Mouse (Mus musculus) CD4-positive, CD25-positive, alpha-beta regulatory T cell, adult 2 months (primary cell): ENCODE measurements around the gene Sbk3.
A peak's percentile ranks its signal among the peaks of the same experiment; 100 is the strongest.

Source experiments
- DNase-seq: peaks from one replicate; pipeline ENCODE4 v3.0.0-alpha.2; 2012; ENCODE audit warnings: low read depth, low spot score

Gene Sbk3

DNA sequence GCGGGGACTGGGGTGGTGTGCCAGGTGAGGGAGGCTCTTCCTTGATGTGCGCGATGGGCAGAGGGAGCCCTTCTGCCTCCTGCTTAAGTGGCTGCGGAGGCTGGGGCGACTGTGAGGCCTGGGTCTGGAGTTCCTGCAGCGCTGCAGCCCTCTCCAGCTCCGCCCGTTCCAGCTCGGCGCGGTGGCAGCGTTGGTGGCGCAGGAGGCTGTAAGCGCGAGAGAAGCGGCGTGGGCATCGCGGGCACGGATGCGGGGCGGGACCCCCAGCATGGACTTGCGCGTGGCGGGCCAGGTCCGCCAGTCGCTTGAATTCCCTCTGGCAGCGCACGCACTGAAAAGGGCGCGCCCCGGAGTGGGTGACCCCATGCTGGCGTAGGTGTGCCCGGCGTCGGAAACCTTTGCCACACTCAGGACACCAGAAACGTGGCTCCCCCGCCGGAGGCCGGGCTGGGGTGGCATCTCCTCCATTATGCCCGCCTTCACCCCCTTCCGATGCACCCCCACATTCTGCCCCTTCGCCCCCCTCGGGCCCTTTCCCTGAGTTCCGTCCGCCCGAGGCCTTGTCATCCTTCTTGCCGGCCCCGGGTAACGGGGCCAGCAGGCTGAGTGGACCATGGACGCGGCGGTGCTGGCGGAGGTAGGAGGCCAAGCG is 22.5 kb upstream of the Sbk3 start:
- DNase-seq = no peak

DNA sequence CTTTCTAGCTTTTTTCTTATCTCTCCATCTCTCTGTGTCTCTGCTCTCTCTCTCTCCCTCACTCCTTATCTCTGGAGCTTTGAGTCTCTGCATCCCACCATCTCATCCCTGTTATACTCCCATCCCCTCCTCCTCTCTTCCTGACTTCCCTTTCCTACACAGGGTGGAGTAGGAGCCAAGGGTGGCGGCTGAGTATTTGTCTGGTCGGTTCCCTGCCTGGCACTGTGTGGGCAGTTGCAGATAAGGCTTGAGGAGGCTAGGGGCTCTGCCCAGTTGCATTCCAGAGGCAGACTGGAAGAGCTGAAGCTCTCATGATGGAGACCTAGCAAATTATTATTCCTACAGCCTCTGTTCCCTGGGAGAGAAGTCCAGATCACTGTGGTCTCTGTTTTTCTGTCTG is 17.3 kb upstream of the Sbk3 start:
- no peak for DNase-seq

DNA sequence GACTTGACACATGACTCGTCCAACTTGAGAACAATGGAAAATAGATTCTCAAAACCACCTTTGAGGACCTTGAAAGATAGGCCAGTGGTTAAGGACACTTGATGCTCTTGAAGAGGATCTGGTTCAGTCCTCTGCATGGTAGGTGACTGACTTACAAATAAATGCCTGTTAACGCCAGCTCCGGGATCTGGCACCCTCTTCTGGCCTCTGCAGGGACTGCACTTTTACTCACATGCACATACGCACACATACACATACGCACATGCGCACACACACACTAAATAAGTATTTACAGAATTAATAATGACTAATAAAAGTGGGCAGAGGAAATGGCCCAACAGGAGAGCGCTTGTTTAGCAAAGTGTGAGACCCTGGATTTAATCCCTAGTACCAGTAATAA is 5.9 kb upstream of the Sbk3 start:
- peak; percentile 28 for DNase-seq

DNA sequence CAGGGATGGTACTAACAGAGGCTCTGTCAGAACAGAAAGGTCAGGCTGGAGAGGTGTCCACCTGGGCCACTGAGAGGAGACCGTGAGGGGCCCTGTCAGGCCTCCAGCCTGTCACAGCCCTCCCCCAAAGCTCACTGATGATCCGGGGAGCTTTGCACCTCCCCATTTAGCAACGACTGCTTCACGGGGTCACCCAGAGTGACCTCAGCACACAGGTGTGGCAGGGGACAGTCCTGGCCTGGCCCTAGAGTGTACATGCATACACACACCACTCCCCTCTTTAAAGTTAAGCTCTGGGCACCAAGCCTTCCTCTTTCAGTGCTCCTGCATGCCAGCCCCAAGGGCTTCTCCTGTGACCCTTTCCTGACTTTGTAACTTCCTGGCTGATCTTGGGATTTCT is 4.5 kb upstream of the Sbk3 start:
- DNase-seq = no peak

DNA sequence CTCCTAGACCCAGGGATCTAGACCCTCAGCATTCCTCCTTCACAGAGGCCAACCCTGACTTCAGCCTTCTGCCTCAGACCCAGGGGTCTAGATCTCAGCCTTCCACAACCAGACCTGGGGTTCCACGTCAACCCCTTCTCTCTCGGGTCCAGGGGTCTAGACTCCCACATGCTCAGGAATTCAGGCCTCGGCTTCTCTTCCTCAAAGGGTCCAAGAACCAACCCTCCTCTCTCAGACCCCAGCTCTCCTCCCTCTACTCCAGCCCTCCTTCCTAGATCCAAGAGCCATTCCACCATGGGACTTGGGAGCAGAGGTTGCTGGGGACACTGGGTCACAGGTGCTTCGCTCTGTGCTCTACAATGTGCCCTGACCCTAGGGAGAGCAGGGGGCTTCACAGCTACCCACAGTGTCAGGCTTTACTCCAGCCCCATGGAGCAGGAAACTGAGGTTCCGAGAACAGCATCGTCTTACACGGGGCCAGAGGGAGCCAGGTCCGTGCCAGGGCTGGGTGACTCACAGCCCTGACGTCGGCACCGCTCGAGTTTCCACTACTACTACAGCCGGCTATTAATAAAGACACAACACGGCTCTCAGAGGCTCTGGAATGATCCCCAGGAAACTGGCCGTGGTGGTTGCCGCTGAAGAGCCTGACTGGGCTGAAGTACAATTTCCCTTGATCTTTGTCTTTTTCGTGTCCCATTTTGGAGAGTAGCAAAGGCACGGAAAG is 1.5 kb upstream of the Sbk3 start:
- no peak for DNase-seq

DNA sequence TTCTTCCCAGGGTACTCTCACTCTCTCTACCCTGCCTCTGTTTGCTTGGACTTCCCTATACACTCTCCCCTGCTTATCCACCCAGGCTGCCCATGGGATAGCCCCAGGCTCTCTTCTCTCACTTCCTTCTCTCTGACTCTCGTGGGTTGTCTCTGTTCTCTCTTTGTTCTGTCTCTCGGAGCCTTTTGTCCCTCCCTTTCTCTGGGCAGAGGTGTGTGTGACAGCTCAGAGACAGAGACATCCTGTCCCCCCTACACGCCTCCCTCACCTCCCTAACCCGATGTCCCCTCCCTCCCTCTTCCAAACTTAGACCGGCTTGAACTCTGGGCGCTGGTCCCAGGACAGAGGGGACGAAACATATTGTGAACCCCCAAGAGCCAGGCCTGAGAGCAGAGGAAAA is 742 bp upstream of the Sbk3 start:
- no peak for DNase-seq

DNA sequence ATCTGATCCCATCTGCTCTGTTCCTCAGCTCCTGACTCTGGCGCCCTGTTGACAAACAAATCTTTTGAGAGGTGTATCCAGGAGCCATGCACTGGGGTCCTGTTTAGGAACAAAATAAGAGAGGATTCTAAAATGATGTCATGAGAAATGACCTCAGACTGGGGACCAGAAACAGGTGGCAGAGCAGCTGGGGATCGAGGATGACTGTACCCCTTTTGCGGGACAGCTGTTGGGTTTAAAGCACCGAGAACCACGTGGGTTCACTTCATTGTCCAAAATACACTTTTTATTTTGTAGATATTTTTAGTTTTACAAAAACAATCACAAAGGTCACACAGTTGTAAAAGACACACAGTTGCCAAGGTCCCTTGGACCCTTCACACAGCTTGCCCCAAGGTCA is 6.0 kb downstream of the Sbk3 start:
- DNase-seq = no peak

DNA sequence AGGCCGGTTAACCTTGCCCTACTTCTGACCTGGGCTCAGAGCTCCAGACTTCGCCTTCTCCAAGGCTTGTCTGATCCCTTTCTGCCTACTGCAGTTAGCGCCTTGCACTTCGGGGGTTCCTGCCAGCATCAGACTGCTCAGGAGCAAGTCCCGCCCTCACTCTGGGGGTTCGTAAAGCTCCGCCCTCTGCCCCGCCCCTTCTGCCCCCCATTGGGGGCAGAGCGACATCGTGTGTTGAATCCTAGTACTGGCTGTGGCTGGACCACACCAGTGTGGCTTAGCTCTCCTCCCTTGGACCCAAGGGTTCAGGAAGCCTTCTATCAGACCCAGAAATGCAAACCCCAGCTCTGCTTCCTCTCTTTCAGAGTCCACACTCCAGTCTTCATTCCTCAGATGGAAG is 6.7 kb downstream of the Sbk3 start, which contains the start of gene Sbk2:
TSS of gene Sbk2 (minus strand) at position 135 of the 400 bp plus-strand sequence.
- peak; percentile 81 for DNase-seq

DNA sequence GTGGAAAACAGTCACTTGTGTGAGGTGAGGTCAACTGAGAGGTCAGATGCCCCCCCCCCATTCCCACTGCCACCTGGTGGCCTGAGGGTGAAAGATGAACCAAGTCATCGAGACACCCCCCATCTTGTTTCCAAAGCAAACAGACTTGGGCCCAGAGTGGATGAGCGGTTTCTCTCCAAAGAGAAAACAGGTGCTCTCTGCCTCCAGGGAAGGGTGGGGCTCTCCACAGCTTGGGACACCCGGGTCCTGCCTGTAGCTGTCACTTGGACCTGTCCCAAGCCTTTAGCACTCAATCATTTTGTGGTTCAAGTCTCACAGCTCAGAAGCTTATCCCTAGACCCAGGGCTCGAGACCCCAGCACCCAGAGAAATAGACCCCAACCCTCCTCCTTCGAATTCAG is 7.4 kb downstream of the Sbk3 start:
- DNase-seq = no peak

DNA sequence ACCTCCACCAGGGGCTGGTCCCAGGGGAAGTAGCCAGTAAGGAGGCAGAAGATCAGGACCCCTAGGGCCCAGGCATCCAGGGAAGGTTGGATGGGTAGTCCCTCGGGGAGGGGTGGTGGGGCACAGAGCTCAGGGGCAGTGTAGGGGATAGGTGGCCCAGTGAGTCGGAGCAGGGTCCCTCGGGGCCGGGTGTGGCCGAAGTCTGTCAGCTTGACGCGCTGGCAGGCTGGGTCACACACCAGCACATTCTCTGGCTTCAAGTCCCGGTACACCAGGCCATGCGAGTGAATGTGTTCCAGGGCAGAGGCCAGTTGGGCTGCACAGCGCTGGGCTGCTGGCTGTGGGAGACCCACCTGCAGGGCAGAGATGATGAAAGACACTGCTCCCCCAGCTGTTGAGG is 13.6 kb downstream of the Sbk3 start:
- no peak for DNase-seq

DNA sequence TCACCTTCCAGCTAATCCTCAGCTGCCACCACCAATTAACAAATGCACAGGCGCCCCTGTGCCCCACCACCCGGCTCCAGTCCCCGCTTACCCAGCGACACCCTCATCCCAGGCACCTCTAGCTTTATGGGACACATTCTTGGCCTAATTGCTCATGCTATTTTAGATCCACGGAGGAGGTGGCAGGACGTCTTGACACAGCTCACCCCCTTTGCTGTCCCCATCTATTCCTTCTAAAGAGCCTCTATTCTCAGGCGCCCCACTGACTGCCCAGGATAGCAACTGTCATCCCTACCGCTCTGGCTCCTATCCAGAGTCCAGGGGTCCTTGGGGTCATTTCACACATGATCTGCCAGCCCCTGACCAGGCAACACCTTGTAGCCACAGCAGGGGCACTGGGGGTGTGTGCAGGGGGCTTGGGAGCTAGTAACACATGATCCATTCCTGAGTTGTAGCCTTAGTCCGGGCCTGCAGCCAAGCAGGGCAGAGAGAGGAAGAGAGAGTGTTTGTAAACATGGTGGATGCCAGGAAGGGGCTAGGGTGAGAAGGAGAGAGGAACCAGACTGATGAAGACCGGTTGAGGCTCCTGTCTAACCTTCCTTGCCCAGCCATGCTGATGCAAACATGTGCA is 17.0 kb downstream of the Sbk3 start:
- no peak for DNase-seq

DNA sequence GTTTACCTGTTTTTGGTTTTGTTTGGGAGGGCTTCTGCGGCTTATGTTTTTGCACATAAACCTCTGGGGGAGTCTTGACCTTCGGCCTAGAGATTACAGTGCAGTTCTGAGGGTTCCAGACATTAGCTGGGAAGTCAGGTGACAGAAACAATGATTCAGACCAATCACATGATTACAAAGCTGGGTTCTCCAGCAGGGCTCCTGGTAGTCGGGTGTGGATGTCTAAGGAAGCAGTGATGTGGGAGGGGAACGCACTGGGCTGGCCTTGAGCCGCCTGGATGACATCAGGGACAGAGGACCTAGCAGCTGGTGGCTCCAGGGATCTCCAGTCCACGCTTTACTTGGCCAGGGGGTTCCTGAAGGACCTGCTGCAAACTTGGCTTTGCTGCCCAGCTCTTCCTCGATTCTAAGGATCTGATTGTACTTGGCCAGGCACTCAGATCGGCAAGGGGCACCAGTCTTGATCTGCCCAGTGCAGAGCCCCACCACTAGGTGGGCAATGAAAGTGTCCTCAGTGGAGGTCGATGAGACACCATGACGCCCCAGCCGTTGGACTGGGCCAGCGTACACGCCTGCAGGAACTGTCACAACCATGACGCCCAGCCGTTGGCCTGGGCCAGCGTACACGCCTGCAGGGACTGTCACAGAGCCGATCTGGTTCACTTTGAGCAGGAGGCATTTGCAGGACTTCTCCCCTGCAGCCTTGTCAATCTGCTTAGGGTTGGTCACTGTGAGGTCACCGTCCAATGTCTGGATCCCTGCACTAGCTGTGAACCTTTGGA is 20.2 kb downstream of the Sbk3 start:
- no peak for DNase-seq

DNA sequence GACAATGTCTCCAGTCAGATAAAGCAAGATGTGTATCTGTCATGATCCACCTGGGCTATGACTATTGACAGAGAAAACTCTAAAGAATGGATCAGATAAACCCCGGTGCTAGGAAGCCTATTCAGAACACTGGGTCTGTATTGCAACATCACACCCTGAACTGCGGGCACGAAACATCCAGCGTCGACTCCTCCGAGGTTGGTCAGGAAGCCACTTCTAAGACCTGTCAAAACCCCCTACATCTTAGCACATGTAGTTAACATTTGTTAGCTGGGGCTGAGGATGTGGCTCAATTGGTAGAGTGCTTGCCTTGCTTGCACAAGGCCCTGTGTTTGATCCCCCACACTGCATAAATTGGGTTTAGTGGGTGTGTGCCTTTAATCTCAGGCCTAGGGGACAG is 22.6 kb downstream of the Sbk3 start:
- DNase-seq = peak; percentile 52

DNA sequence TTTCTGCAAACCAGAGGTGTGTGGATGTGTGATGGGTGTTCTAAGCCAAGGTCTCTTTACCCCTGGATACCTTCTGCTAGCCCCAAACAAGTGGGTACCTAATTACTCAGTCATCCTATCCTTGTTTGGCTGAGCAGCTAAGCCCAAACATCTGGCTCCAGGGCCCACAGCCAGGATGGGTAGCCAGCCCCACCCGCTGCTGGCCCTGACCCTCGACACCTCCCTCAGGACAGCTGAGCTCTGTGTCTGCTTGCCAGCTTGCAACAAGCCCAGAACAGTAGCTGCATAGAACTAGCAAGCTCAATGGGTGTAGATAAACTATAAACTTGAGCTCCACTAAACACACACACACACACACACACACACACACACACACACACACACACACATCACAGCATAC is 23.1 kb downstream of the Sbk3 start:
- no peak for DNase-seq

DNA sequence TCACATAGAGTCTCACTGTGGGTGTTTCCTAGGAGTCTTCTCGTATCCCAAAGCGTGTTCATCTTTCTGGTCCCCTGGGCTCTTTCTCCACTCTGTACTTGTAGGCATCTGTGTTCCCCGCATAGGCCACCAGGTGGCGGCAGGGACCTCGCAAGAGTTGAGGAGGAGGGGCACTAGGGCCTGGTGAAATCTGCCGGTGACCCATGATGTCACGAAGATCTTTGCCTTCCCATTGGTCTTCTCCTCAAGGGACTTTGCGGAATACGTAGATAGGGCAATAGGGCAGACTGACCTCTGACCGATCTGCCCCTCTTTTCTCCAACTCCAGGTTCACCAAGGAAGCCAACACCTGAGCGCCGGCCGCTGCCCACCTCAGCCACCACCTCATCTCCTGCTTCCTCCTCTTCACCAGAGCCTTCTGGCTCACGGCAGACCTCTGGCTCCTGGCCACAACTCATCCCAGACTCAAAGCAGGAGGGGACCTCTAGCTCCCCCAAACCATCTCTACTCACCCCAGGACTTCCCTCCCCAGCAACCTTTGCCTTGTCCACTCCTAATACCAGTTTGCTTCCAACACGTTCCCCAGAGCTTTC is 27.6 kb downstream of the Sbk3 start:
- DNase-seq = peak; percentile 97

DNA sequence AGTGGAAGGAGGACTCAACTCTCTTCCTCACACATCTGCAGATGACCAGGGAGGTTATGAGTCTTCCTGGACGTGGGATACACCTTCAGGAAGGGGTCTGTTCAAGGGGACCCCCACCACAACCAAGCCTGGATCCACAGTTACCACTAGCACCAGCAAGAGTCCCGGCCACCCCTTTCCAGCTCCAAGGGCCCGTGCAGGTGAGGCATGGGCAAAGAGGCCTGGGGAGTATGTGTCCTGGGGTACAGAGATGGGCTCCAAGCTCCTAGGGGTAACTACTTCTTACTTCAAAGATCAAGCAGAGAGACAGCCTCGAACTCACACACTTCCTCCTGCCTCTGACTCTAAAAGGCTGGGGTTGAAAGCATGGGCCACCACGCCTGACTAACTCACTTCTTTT is 28.3 kb downstream of the Sbk3 start:
- no peak for DNase-seq

DNA sequence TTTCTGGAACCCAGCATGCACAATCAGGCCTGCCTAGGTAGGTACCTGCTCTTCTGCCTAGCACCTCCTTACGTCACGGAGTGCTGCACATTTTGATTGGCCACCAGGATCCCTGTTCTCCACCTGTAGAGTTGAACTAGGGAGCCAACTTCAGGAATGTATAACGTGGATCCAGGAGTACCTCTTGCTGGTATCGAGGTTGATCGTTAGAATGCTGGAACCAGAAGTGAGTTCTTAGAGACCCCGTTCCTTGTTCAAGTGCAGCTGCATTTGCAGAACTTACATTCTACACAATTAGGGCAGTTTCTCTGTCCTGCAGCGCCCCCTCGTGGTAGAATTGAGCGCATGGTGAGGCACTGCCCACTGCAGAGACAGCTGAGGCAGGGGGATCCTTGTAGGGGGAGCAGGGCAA is 30.9 kb downstream of the Sbk3 start:
- peak; percentile 91 for DNase-seq

DNA sequence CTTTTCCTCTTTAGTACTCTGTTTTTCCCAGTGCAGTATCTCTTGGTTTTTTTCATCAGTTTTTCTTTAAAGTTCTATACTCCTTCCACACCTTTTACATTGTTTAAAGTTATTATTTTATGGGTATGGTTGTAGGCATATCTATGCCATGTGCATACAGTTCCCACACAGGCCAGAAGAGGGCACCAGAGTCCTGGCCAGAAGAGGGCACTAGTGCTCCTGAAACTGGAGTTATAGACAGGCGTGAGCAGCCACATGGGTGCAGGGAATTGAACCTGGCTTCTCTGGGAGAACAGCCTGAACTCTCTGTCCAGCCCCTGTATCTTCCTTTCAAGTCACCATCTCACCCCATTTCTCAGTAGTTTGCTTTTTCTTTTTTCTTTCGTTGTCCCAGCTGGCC is 32.5 kb downstream of the Sbk3 start:
- DNase-seq = peak; percentile 85

DNA sequence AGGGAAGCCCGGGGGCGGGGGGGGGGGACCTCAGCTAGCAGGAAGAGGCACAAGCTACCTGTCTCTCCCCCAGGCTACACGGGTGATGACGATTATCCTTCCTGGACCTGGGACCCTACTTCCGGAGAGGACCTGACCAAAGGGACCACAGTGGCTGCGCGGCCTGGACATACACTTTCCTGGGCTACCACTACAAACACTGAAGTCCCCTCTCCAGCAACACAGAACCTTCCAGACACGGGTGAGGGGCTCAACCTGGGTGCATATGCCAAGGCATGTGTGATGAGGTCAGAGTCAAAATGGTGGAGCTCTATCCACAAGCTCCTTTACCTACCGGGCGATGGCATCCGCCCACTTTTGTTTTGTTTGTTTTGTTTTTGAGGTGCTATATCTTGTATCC is 33.6 kb downstream of the Sbk3 start:
- DNase-seq = no peak

DNA sequence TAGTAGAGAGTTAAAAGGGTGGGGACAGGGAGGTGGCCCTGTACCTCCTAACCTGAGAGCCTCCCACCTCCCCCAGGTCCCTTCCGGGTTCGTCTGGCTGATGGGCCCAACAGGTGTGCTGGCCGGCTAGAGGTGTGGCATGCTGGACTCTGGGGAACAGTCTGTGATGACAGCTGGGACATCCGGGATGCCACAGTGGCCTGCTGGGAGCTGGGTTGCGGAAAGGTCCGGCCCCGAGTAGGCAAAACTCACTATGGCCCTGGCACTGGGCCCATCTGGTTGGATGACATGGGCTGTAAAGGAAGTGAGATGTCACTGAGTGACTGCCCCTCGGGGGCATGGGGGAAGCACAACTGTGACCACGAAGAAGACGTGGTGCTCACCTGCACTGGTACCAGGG is 34.1 kb downstream of the Sbk3 start:
- DNase-seq = no peak

DNA sequence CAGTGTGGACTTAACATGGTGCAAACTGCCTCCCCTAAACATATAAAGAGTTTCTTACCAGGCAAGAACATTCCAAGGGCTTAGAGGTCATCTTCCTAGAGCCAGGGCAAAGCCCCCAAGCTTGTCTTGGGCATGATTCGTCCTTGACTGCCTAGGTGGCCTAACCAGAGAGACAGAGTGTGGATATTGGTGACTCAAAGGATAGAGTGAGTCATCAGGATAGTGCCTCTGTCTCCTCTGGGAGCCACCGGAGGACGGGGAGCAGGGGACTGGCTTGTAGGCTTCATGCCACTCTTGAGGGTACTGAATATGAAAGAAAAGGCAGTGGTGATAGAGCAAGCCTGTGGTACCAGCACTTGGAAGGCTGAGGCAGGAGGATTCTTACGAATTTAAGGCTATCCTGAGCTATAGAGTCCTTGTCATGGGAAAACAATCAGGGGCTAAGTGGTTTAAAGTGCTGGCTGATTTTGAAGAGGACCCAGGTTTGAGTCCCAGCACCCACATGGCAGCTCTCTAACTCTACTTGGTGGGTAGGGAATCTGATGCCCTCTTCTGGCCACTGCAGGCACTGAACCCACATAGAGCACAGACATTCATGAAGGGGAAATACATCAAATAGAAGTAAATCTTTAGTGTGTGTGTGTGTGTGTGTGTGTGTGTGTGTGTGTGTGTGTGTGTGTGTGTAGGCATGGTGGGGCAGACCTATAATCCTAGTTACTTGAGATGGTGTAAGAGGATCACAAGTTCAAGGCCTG is 36.6 kb downstream of the Sbk3 start:
- DNase-seq = no peak
